Mouse (Mus musculus): Measurements from ENCODE around the gene Bcl2l13.

DNA sequence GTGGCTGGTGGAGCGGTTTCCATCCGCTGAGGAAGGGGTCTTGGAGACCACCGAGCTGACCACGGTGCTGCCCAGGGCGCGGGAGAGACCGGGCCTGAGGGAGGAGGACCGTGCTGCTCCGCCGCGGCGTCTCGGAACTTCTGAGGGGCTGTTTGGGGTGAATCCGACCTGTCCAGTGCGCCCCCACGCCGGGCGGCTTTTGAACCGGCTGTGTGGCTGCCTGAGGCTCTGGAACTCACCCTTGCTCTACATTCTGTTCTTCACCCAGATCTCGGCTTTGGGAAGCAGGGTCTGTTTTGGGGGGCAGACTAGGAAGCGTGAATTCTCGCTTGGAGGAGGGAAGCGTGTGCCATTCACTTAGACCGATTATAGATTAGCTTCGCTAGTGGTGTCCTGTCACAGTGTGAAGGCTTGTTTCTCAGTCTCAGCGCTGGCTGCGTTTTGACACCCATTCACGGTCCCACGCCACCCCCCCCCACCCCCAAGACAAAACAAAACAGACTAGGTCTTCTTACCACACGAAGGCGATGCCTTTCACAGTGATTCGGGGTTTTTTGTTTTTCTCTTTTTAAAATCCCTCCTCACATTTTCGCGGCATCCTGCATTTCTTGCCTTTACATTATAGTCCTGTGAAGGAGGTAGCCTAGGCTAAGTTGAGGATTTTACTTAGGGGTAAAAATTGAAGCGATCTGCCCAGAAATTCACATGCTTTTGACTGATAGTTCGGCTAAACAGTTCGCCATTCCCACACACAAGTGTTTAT lies 558 bp downstream of the Bcl2l13 start:
- no peak for TF ChIP-seq POLR2A (IDR thresholded peaks at IDR 0.05; ENCODE audit: borderline replicate concordance, extremely low read depth, low read depth, low read length)
- no peak for TF ChIP-seq CTCF (IDR thresholded peaks at IDR 0.05; ENCODE audit: insufficient read depth, low read length)
